Mouse (Mus musculus) brain, embryonic 14.5 days (tissue): ENCODE measurements around the gene Ccdc9.

Source experiments
- CTCF ChIP-seq: fragments of 200-500 bp; IDR thresholded peaks from 2 replicates; pipeline ENCODE4 v1.5.1; 2012; ENCODE audit warnings: inconsistent platforms, mild to moderate bottlenecking, moderate library complexity, borderline replicate concordance; ENCODE audit not compliant: insufficient read depth, insufficient read length; ENCODE audit errors: extremely low read depth
- POLR2A ChIP-seq: fragments of 200-500 bp; IDR thresholded peaks from 2 replicates; pipeline ENCODE4 v1.6.1; 2012; ENCODE audit warnings: mild to moderate bottlenecking, inconsistent platforms, borderline replicate concordance; ENCODE audit not compliant: poor library complexity, insufficient read depth, insufficient read length, severe bottlenecking; ENCODE audit errors: extremely low read depth

DNA sequence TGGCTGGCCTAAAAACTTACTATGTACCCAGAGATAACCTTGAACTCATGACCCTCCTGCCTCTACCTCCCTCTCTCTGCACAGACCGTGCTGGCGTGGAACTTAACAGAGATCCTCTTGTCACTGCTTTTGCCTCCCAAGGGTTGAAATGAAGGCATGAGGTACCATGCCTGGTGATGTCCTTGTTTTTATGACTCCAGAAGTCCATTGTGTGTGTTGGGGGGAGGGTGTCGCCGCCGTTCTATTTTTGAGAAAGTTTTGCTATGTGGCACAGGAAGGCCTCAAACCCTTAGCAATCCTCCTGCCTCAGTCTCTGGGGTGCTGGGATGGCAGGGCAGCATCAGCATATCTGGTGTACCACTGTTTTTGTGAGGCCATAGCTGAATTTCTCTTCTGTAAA, 12.3 kb upstream of the Ccdc9 start:
- TF ChIP-seq CTCF (no peak), POLR2A (no peak)
